Mouse (Mus musculus) neural tube, embryonic 14.5 days (tissue): ENCODE results near the gene 5730522E02Rik. TPM values are rescaled to one million over a fixed set of nuclear protein-coding genes. Genes with fewer than 3 reads are reported as not detected.

Experiments used
- ATAC-seq: fragments of 200-750 bp; cut with Nextera tagmentation; 2 replicates; pipeline ENCODE4 v1.8.0; 2017; ENCODE audit warnings: low read depth, mild to moderate bottlenecking, moderate TSS enrichment, moderate library complexity
- H3K27ac ChIP-seq: fragments of 300-500 bp; sonication (generic); 2 replicates; pipeline ENCODE4 v1.5.1; 2014; ENCODE audit warnings: low read depth, mild to moderate bottlenecking, control low read depth, low read length, moderate library complexity, mixed read lengths
- H3K27me3 ChIP-seq: fragments of 300-500 bp; sonication (generic); 2 replicates; pipeline ENCODE4 v1.6.1; 2014; ENCODE audit warnings: low read length; ENCODE audit not compliant: control insufficient read depth, insufficient read depth
- H3K36me3 ChIP-seq: fragments of 300-500 bp; sonication (generic); 2 replicates; pipeline ENCODE4 v1.6.1; 2014; ENCODE audit warnings: low read length, mixed read lengths; ENCODE audit not compliant: control insufficient read depth, insufficient read depth
- H3K4me1 ChIP-seq: fragments of 300-500 bp; sonication (generic); 2 replicates; pipeline ENCODE4 v1.6.1; 2014; ENCODE audit warnings: low read length; ENCODE audit not compliant: control insufficient read depth, insufficient read depth
- H3K4me2 ChIP-seq: fragments of 300-500 bp; sonication (generic); 2 replicates; pipeline ENCODE4 v1.6.1; 2014; ENCODE audit warnings: mild to moderate bottlenecking, low read depth, low read length, control low read depth
- H3K4me3 ChIP-seq: fragments of 300-500 bp; sonication (generic); 2 replicates; pipeline ENCODE4 v1.5.1; 2014; ENCODE audit warnings: low read depth, low read length, control low read depth, mixed read lengths
- H3K9ac ChIP-seq: fragments of 300-500 bp; sonication (generic); replicated peaks from 2 replicates; pipeline ENCODE4 v1.6.1; 2014; ENCODE audit warnings: low read depth, mild to moderate bottlenecking, control low read depth, low read length, mixed read lengths
- H3K9me3 ChIP-seq: fragments of 300-500 bp; sonication (generic); 2 replicates; pipeline ENCODE4 v1.6.1; 2016; ENCODE audit warnings: low read length; ENCODE audit not compliant: control insufficient read depth
- WGBS: fragments of 180-500 bp; shearing (Covaris S2); extraction: QIAGEN DNeasy Blood & Tissue Kit; methylation state at CpG from one replicate; pipeline ENCODE4 v1.1.7; 2014; 5-methylcytosine and 5-hydroxymethylcytosine counted together
- microRNA-seq: library from miRNA; unstranded; fragments of <30 nt; microRNA quantifications from one replicate; pipeline ENCODE4, GENCODE M21; 2016
- polyA plus RNA-seq: library from polyadenylated mRNA; unstranded; fragments of >200 nt; fragmentation: Nextera tagmentation; extraction: Ambion mirVana; gene quantifications from 2 replicates; pipeline ENCODE4 v1.2.1, GENCODE M21; 2014

Gene 5730522E02Rik
- polyA plus RNA-seq, 1 experiment from 2014 or later = 20.0 TPM

GRCm38 (mm10) chr11:25589509-25589908 is 621.1 kb downstream of the 5730522E02Rik start:
- Histone ChIP-seq H3K4me3 (no peak overlapping the region), H3K9ac (no peak overlapping the region), H3K36me3 (no peaks in the 10 kb centered on the region), H3K9me3 (no peaks in the 10 kb centered on the region), H3K27ac (no peak overlapping the region), H3K4me2 (no peak overlapping the region), H3K4me1 (peaks cover 3% of the 10 kb centered on the region; the same call in 1 of the 2 replicates), H3K27me3 (no peaks in the 10 kb centered on the region)
- no peak for ATAC-seq
- WGBS = 70% methylated on average over 1 of the region's 1 CpGs

- Histone ChIP-seq H3K9ac (no peak overlapping the region), H3K27me3 (no peaks in the 10 kb centered on the region), H3K27ac (no peak overlapping the region), H3K36me3 (no peaks in the 10 kb centered on the region), H3K4me3 (no peak overlapping the region), H3K9me3 (no peaks in the 10 kb centered on the region), H3K4me2 (no peak overlapping the region), H3K4me1 (no peaks in the 10 kb centered on the region)
- ATAC-seq = no peak
- 74% methylated on average over 9 of the region's 9 CpGs for WGBS
Observed at GRCm38 (mm10) chr11:25574129-25574465, 636.5 kb downstream of the 5730522E02Rik start.

GRCm38 (mm10) chr11:25573408-25574128 is 637.0 kb downstream of the 5730522E02Rik start:
- no peak for ATAC-seq
- H3K4me2 ChIP-seq = no peak overlapping the region
- H3K27ac ChIP-seq = no peak overlapping the region
- no peaks in the 10 kb centered on the region for H3K4me1 ChIP-seq
- H3K9ac ChIP-seq = no peak overlapping the region
- no peaks in the 10 kb centered on the region for H3K36me3 ChIP-seq
- 38% methylated on average over 7 of the region's 7 CpGs for WGBS
- H3K27me3 ChIP-seq = no peaks in the 10 kb centered on the region
- H3K9me3 ChIP-seq = no peaks in the 10 kb centered on the region
- no peak overlapping the region for H3K4me3 ChIP-seq

- H3K4me3 ChIP-seq = no peak overlapping the region
- no peaks in the 10 kb centered on the region for H3K4me1 ChIP-seq
- no peak overlapping the region for H3K4me2 ChIP-seq
- H3K27ac ChIP-seq = no peak overlapping the region
- ATAC-seq = no peak
- no peaks in the 10 kb centered on the region for H3K27me3 ChIP-seq
- H3K9me3 ChIP-seq = no peaks in the 10 kb centered on the region
- WGBS = 85% methylated on average over 2 of the region's 2 CpGs
- no peak overlapping the region for H3K9ac ChIP-seq
- no peaks in the 10 kb centered on the region for H3K36me3 ChIP-seq
Observed at GRCm38 (mm10) chr11:25571396-25571795, 639.2 kb downstream of the 5730522E02Rik start.

Small RNAs within 50 kb of the gene (microRNA-seq; reads per million reads assigned to microRNA genes)
- not detected for gene Mir6372

Other genes starting within 250 kb of the 5730522E02Rik start
- 13.2 and 15.6 TPM in 2 replicates for gene Fancl, start 175.4 kb upstream of the 5730522E02Rik start, polyA plus RNA-seq